ENCODE assay signal across 31 mouse cellular contexts in genomic region chr13:99737271-99737670, GRCm38 (mm10).
A peak's percentile ranks its signal among the peaks of the same experiment; 100 is the strongest.
DNase-seq lines count a peak whose midpoint lies in the region; ATAC-seq and TF ChIP-seq lines count a peak whose summit lies in the region.
"Had no signal": no experiment of that assay in that cellular context is flagged by ENCODE, and none has a peak within 500 bp of the region (broad histone marks: within the 10 kb centered on the region; RNA-seq: fewer than 3 reads in every experiment).

No protein-coding gene starts in this region.

- no peak overlapping the region for H3K4me3 ChIP-seq in hindbrain, postnatal 0 days (ENCODE audit: low read length)
- H3K4me3 ChIP-seq in hindbrain, embryonic 10.5 days, result no peak overlapping the region
- no peak overlapping the region for H3K4me3 ChIP-seq in midbrain, postnatal 0 days (ENCODE audit: low read depth, low read length)
- no peak overlapping the region for H3K4me3 ChIP-seq in midbrain, embryonic 15.5 days
- H3K4me3 ChIP-seq in intestine, postnatal 0 days (ENCODE audit: low read depth, low read length), result no peak overlapping the region
- H3K4me3 ChIP-seq: embryonic facial prominence, embryonic 10.5 days; embryonic facial prominence, embryonic 15.5 days; forebrain, embryonic 12.5 days; heart, embryonic 13.5 days; hindbrain, embryonic 15.5 days; left cerebral cortex, adult 2 months; limb, embryonic 12.5 days; midbrain, embryonic 12.5 days; neural tube, embryonic 15.5 days had no signal

- no peaks in the 10 kb centered on the region for H3K27me3 ChIP-seq in hindbrain, postnatal 0 days (ENCODE audit: insufficient read depth, low read length)
- no peaks in the 10 kb centered on the region for H3K27me3 ChIP-seq in hindbrain, embryonic 10.5 days (ENCODE audit: insufficient read depth, poor library complexity, severe bottlenecking)
- H3K27me3 ChIP-seq in midbrain, postnatal 0 days (ENCODE audit: insufficient read depth, low read length), result no peaks in the 10 kb centered on the region
- H3K27me3 ChIP-seq in midbrain, embryonic 15.5 days (replicated peaks), result no peaks in the 10 kb centered on the region
- no peaks in the 10 kb centered on the region for H3K27me3 ChIP-seq in intestine, postnatal 0 days (replicated peaks; ENCODE audit: control insufficient read depth, insufficient read depth, low read length)
- H3K27me3 ChIP-seq: embryonic facial prominence, embryonic 15.5 days; forebrain, embryonic 12.5 days; heart, embryonic 13.5 days; hindbrain, embryonic 15.5 days; limb, embryonic 12.5 days; midbrain, embryonic 12.5 days; neural tube, embryonic 15.5 days had no signal

- H3K9me3 ChIP-seq in hindbrain, postnatal 0 days (ENCODE audit: low read length), result no peaks in the 10 kb centered on the region
- H3K9me3 ChIP-seq in hindbrain, embryonic 10.5 days, result peaks cover 4% of the 10 kb centered on the region; the same call in 1 of the 2 replicates
- H3K9me3 ChIP-seq in midbrain, postnatal 0 days (ENCODE audit: low read length), result no peaks in the 10 kb centered on the region
- H3K9me3 ChIP-seq in midbrain, embryonic 15.5 days, result no peaks in the 10 kb centered on the region
- no peaks in the 10 kb centered on the region for H3K9me3 ChIP-seq in intestine, postnatal 0 days (ENCODE audit: control insufficient read depth)
- H3K9me3 ChIP-seq: embryonic facial prominence, embryonic 10.5 days; embryonic facial prominence, embryonic 15.5 days; forebrain, embryonic 12.5 days; hindbrain, embryonic 15.5 days; limb, embryonic 12.5 days; midbrain, embryonic 12.5 days; neural tube, embryonic 15.5 days had no signal

- DNase-seq in hindbrain, postnatal 0 days (ENCODE audit: low spot score), result no peak
- DNase-seq in hindbrain, embryonic 10.5 days (ENCODE audit: low spot score), result no peak
- peak; percentile 31 for DNase-seq in midbrain, postnatal 0 days (ENCODE audit: low spot score)
- DNase-seq in layer of hippocampus, adult 8-10 months (ENCODE audit: low spot score in 2 of 2), result peak; percentile 48 to 50
- peak; percentile 59 for DNase-seq in testis, postnatal 14 days (ENCODE audit: low spot score)
- DNase-seq: adrenal gland, adult 2 months; cerebellum, adult 8-10 months; cerebellum, postnatal 25 days; forebrain, postnatal 0 days; gastrocnemius, postnatal 10 days; heart, postnatal 10 days; kidney, adult 8-10 months; liver, postnatal 0 days; lung, postnatal 36 days; retina, postnatal 1 day; right cerebral cortex, postnatal 25 days; thymus, postnatal 14 days had no signal

- no peak for TF ChIP-seq CTCF in hindbrain, postnatal 0 days (IDR thresholded peaks at IDR 0.05; ENCODE audit: low read depth)
- no peak for TF ChIP-seq CTCF in midbrain, postnatal 0 days (IDR thresholded peaks at IDR 0.05)
- no peak for TF ChIP-seq CTCF in intestine, postnatal 0 days (IDR thresholded peaks at IDR 0.05; ENCODE audit: low read depth)

- ATAC-seq in hindbrain, postnatal 0 days, result peak; percentile 43; the same call in 1 of the 2 replicates
- 0 out of 2 replicates have a peak, but pooled peaks have one; percentile 38 for ATAC-seq in midbrain, postnatal 0 days (ENCODE audit: low FRiP score)
- ATAC-seq in midbrain, embryonic 15.5 days (replicated peaks), result no peak
- ATAC-seq in intestine, postnatal 0 days, result no peak
- ATAC-seq: CD4-positive, CD25-positive, alpha-beta regulatory T cell, adult 4 months; forebrain, postnatal 0 days; liver, postnatal 0 days had no signal

- no peak overlapping the region for H3K4me2 ChIP-seq in hindbrain, postnatal 0 days (ENCODE audit: low read depth, low read length)
- no peak overlapping the region for H3K4me2 ChIP-seq in midbrain, postnatal 0 days (ENCODE audit: low read depth, low read length, poor library complexity, severe bottlenecking)
- H3K4me2 ChIP-seq in midbrain, embryonic 15.5 days, result no peak overlapping the region
- no peak overlapping the region for H3K4me2 ChIP-seq in intestine, postnatal 0 days (replicated peaks; ENCODE audit: low read depth)
- H3K4me2 ChIP-seq: embryonic facial prominence, embryonic 15.5 days; forebrain, embryonic 12.5 days; heart, embryonic 13.5 days; hindbrain, embryonic 15.5 days; limb, embryonic 12.5 days; midbrain, embryonic 12.5 days; neural tube, embryonic 15.5 days had no signal

- no peaks in the 10 kb centered on the region for H3K4me1 ChIP-seq in hindbrain, postnatal 0 days (ENCODE audit: insufficient read depth, low read length)
- H3K4me1 ChIP-seq in hindbrain, embryonic 10.5 days (replicated peaks), result peaks cover 5% of the 10 kb centered on the region; the same call in 1 of the 2 replicates
- H3K4me1 ChIP-seq in midbrain, postnatal 0 days (ENCODE audit: insufficient read depth, low read length), result no peaks in the 10 kb centered on the region
- H3K4me1 ChIP-seq in midbrain, embryonic 15.5 days, result peaks cover 5% of the 10 kb centered on the region; the same call in 1 of the 2 replicates
- H3K4me1 ChIP-seq in intestine, postnatal 0 days (replicated peaks; ENCODE audit: control insufficient read depth, insufficient read depth, low read length), result no peaks in the 10 kb centered on the region
- H3K4me1 ChIP-seq: embryonic facial prominence, embryonic 15.5 days; heart, embryonic 13.5 days; hindbrain, embryonic 15.5 days; midbrain, embryonic 12.5 days had no signal

- H3K27ac ChIP-seq in hindbrain, postnatal 0 days, result no peak overlapping the region
- H3K27ac ChIP-seq in hindbrain, embryonic 10.5 days, result no peak overlapping the region
- no peak overlapping the region for H3K27ac ChIP-seq in midbrain, postnatal 0 days (ENCODE audit: low read depth, low read length)
- no peak overlapping the region for H3K27ac ChIP-seq in midbrain, embryonic 15.5 days
- H3K27ac ChIP-seq in intestine, postnatal 0 days (ENCODE audit: low read depth, low read length), result no peak overlapping the region
- H3K27ac ChIP-seq: embryonic facial prominence, embryonic 10.5 days; embryonic facial prominence, embryonic 15.5 days; forebrain, embryonic 12.5 days; heart, embryonic 13.5 days; hindbrain, embryonic 15.5 days; kidney, postnatal 0 days; left cerebral cortex, adult 2 months; limb, embryonic 12.5 days; midbrain, embryonic 12.5 days; neural tube, embryonic 15.5 days; stomach, postnatal 0 days had no signal

- H3K36me3 ChIP-seq in hindbrain, postnatal 0 days (ENCODE audit: insufficient read depth, low read length), result no peaks in the 10 kb centered on the region
- H3K36me3 ChIP-seq in hindbrain, embryonic 10.5 days, result no peaks in the 10 kb centered on the region
- H3K36me3 ChIP-seq in midbrain, postnatal 0 days (ENCODE audit: insufficient read depth, low read length), result no peaks in the 10 kb centered on the region
- H3K36me3 ChIP-seq in midbrain, embryonic 15.5 days (replicated peaks), result no peaks in the 10 kb centered on the region
- no peaks in the 10 kb centered on the region for H3K36me3 ChIP-seq in intestine, postnatal 0 days (ENCODE audit: control insufficient read depth, insufficient read depth)
- H3K36me3 ChIP-seq: embryonic facial prominence, embryonic 10.5 days; embryonic facial prominence, embryonic 15.5 days; forebrain, embryonic 12.5 days; heart, embryonic 13.5 days; hindbrain, embryonic 15.5 days; limb, embryonic 12.5 days; midbrain, embryonic 12.5 days; neural tube, embryonic 15.5 days had no signal

- WGBS in hindbrain, postnatal 0 days, result 37% methylated on average over 3 of the region's 3 CpGs
- WGBS in hindbrain, embryonic 10.5 days, result 77% methylated on average over 3 of the region's 3 CpGs
- WGBS in midbrain, postnatal 0 days, result 25% methylated on average over 3 of the region's 3 CpGs
- 44% methylated on average over 3 of the region's 3 CpGs for WGBS in midbrain, embryonic 15.5 days
- 78% methylated on average over 3 of the region's 3 CpGs for WGBS in intestine, postnatal 0 days

- no peak overlapping the region for H3K9ac ChIP-seq in hindbrain, postnatal 0 days (replicated peaks; ENCODE audit: low read length)
- no peak overlapping the region for H3K9ac ChIP-seq in midbrain, postnatal 0 days (replicated peaks; ENCODE audit: low read length, poor library complexity, severe bottlenecking)
- no peak overlapping the region for H3K9ac ChIP-seq in midbrain, embryonic 15.5 days
- H3K9ac ChIP-seq in intestine, postnatal 0 days (ENCODE audit: low read depth, low read length), result no peak overlapping the region
- H3K9ac ChIP-seq: embryonic facial prominence, embryonic 15.5 days; forebrain, embryonic 12.5 days; forebrain, postnatal 0 days; heart, embryonic 13.5 days; hindbrain, embryonic 15.5 days; limb, embryonic 12.5 days; liver, postnatal 0 days; midbrain, embryonic 12.5 days; neural tube, embryonic 15.5 days had no signal

Comparison
In these comparisons a context has a peak if more than half of its experiments do, and no peak if none do; other contexts are left out.
1. ATAC-seq: peak in hindbrain, postnatal 0 days (single experiment) and midbrain, postnatal 0 days (single experiment); none in midbrain, embryonic 15.5 days (single experiment) and intestine, postnatal 0 days (single experiment).
2. DNase-seq: peak in midbrain, postnatal 0 days (single experiment), layer of hippocampus, adult 8-10 months (2 of 2) and testis, postnatal 14 days (single experiment); none in hindbrain, postnatal 0 days (single experiment) and hindbrain, embryonic 10.5 days (single experiment).